Mouse (Mus musculus): ENCODE measurements at regions not wholly inside any gene's neighbourhood (a gene's known extent, or its start where the extent isn't known, plus 50 kb on each side); places are given as distances from the start of the nearest gene placed in this dataset.

DNA sequence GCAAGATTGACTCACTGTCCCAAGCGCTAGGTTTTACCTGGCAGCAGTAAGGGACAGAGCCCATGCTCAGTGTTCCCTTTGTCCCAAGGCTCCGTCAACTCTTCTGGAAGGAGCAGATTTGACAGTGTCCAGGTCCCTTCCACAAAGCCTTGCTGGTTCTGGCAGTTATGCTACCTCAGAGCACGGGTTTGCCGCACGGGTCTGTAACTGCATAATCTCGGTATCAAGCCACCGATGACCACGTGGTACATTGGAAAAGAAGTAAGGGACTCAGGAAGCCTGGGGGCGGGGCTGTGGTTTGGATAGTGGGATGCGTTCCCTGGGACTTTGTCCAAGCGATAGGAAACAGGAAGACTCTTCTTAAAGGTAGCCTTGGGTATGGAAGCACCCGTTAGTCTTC, 319.3 kb downstream of the Mtx2 start:
- WGBS = 61% methylated on average over 12 of the region's 12 CpGs
- peaks cover 58% of the 10 kb centered on the region for H3K27me3 ChIP-seq (replicated peaks)

GRCm38 (mm10) chr2:75146256-75146655, 320.7 kb downstream of the Mtx2 start:
- Histone ChIP-seq H3K9ac (no peak overlapping the region), H3K4me3 (no peak overlapping the region), H3K36me3 (no peaks in the 10 kb centered on the region), H3K27me3 (replicated peaks) (peaks cover 47% of the 10 kb centered on the region), H3K27ac (ENCODE audit: poor library complexity, severe bottlenecking) (no peak overlapping the region), H3K9me3 (replicated peaks) (no peaks in the 10 kb centered on the region), H3K4me1 (replicated peaks) (0 out of 2 replicates have a peak, but pooled peaks cover 6% of the 10 kb centered on the region), H3K4me2 (no peak overlapping the region)
- 55% methylated on average over 6 of the region's 6 CpGs for WGBS
- ATAC-seq (ENCODE audit: insufficient number of reproducible peaks, low FRiP score) = no peak

More for the DNA sequence above, 319.3 kb downstream of the Mtx2 start:
- Histone ChIP-seq H3K4me2 (no peak overlapping the region), H3K27ac (ENCODE audit: poor library complexity, severe bottlenecking) (no peak overlapping the region), H3K4me3 (no peak overlapping the region), H3K9ac (no peak overlapping the region), H3K4me1 (replicated peaks) (0 out of 2 replicates have a peak, but pooled peaks cover 6% of the 10 kb centered on the region), H3K9me3 (replicated peaks) (no peaks in the 10 kb centered on the region), H3K36me3 (no peaks in the 10 kb centered on the region)
- ATAC-seq (ENCODE audit: insufficient number of reproducible peaks, low FRiP score) = no peak

DNA sequence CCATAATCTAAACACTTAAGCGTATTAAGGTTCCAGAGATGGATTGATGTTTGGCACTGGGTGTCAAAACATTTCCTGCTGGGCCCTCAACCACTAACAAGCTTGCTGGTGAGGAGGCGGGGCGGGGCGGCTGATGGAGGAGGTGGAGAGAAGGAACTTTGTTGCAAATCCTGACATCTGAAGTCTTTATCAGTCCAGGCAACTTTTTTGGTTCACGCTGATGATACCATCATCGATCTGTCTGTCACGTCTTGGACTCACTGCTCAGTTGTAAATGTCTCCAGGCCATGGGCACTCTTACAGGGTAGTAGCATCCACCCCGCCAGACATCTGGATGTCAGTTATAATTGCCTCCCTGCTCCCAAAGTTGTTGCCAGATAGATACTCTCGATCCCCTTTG, 321.8 kb downstream of the Mtx2 start:
- ATAC-seq (ENCODE audit: insufficient number of reproducible peaks, low FRiP score) = no peak
- Histone ChIP-seq H3K9me3 (replicated peaks) (no peaks in the 10 kb centered on the region), H3K36me3 (no peaks in the 10 kb centered on the region), H3K27ac (ENCODE audit: poor library complexity, severe bottlenecking) (no peak overlapping the region), H3K27me3 (replicated peaks) (peaks cover 43% of the 10 kb centered on the region), H3K4me2 (no peak overlapping the region), H3K9ac (no peak overlapping the region), H3K4me1 (replicated peaks) (0 out of 2 replicates have a peak, but pooled peaks cover 3% of the 10 kb centered on the region), H3K4me3 (no peak overlapping the region)
- WGBS = 56% methylated on average over 9 of the region's 9 CpGs

DNA sequence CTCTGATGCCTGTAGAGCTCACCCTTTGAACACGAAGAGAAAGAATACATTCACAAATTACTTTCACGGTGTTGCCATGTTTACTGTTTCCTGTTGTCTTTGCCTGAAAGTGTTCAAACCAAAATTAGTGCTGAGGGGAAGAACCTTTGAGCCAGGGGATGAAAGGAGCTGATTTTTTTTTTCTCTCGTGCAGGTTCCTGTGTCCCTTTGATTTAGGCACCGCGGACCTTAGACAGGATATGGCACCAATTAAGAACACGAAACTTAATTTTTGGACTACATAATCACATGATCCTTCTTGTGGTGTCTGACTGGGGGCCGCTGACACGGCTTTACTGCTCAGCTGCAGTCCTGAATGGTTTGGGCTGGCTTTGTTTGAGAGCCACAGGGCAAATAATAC, 322.4 kb downstream of the Mtx2 start:
- Histone ChIP-seq H3K4me2 (no peak overlapping the region), H3K9me3 (replicated peaks) (no peaks in the 10 kb centered on the region), H3K27me3 (replicated peaks) (peaks cover 40% of the 10 kb centered on the region), H3K4me3 (no peak overlapping the region), H3K27ac (ENCODE audit: poor library complexity, severe bottlenecking) (no peak overlapping the region), H3K36me3 (no peaks in the 10 kb centered on the region), H3K9ac (no peak overlapping the region), H3K4me1 (replicated peaks) (no peaks in the 10 kb centered on the region)
- no peak for ATAC-seq (ENCODE audit: insufficient number of reproducible peaks, low FRiP score)
- WGBS = 79% methylated on average over 8 of the region's 8 CpGs

GRCm38 (mm10) chr2:75149036-75149435, 323.4 kb downstream of the Mtx2 start:
- H3K27ac ChIP-seq (ENCODE audit: poor library complexity, severe bottlenecking) = no peak overlapping the region
- no peaks in the 10 kb centered on the region for H3K9me3 ChIP-seq (replicated peaks)
- H3K36me3 ChIP-seq = no peaks in the 10 kb centered on the region
- no peak overlapping the region for H3K4me2 ChIP-seq
- H3K4me3 ChIP-seq = no peak overlapping the region
- WGBS = 76% methylated on average over 5 of the region's 5 CpGs
- H3K9ac ChIP-seq = no peak overlapping the region
- peaks cover 3% of the 10 kb centered on the region for H3K4me1 ChIP-seq (replicated peaks)
- no peak for ATAC-seq (ENCODE audit: insufficient number of reproducible peaks, low FRiP score)
- H3K27me3 ChIP-seq (replicated peaks) = peaks cover 29% of the 10 kb centered on the region

DNA sequence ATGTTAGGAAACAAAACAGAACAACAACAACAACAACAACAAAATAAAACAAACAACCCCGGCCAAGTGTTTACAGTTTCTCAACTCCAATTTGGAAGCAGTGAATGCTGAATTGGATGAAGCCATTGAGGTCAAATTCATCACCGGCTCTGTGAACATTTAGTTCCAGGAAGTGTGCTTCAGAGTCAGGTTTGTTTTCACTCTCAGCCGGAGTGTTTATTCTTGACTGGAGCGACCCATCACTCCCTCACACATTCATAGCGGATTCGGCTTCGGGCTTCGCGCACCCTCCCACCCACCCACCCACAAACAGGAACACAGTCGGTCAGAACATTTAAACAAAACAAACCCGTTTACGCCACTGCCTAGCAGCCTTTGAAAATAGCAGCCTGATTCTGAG, 324.0 kb downstream of the Mtx2 start:
- H3K4me3 ChIP-seq = 0 out of 2 replicates have a peak overlapping the region, but pooled peaks have one; percentile 20
- peak overlapping the region; percentile 54 for H3K4me2 ChIP-seq
- H3K27me3 ChIP-seq (replicated peaks) = peaks cover 25% of the 10 kb centered on the region
- no peaks in the 10 kb centered on the region for H3K36me3 ChIP-seq
- 44% methylated on average over 12 of the region's 12 CpGs for WGBS
- H3K27ac ChIP-seq (ENCODE audit: poor library complexity, severe bottlenecking) = no peak overlapping the region
- no peaks in the 10 kb centered on the region for H3K9me3 ChIP-seq (replicated peaks)
- H3K4me1 ChIP-seq (replicated peaks) = peaks cover 6% of the 10 kb centered on the region
- no peak overlapping the region for H3K9ac ChIP-seq
- ATAC-seq (ENCODE audit: insufficient number of reproducible peaks, low FRiP score) = no peak

- Histone ChIP-seq H3K4me1 (replicated peaks) (peaks cover 6% of the 10 kb centered on the region), H3K4me3 (no peak overlapping the region), H3K4me2 (no peak overlapping the region), H3K9me3 (replicated peaks) (no peaks in the 10 kb centered on the region), H3K36me3 (no peaks in the 10 kb centered on the region), H3K27me3 (replicated peaks) (peaks cover 17% of the 10 kb centered on the region), H3K9ac (no peak overlapping the region), H3K27ac (ENCODE audit: poor library complexity, severe bottlenecking) (no peak overlapping the region)
- WGBS = 2% methylated on average over 6 of the region's 6 CpGs
- ATAC-seq (ENCODE audit: insufficient number of reproducible peaks, low FRiP score) = no peak
These were observed 325.4 kb downstream of the Mtx2 start for GRCm38 (mm10) chr2:75150986-75151385.

DNA sequence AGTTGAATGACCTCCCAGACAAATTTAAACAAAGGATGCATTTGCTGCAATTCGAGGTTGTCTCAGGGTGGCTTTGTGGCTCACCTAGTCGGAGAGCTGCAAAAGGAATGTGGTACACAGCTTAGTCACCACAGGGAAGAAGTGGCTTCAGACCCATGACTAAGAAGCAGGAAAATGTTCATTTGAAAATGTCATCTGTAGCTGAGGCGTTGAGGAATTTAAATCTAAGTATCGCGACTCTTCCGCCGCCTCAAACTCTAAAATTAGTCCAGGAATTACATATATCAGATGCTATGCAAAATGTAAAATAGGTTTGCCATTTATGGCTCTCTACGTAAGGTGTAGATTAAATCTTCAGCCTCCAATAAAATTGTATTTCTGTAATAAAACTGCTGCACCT, 325.9 kb downstream of the Mtx2 start:
- Histone ChIP-seq H3K9ac (no peak overlapping the region), H3K36me3 (no peaks in the 10 kb centered on the region), H3K4me2 (no peak overlapping the region), H3K27ac (ENCODE audit: poor library complexity, severe bottlenecking) (no peak overlapping the region), H3K4me3 (no peak overlapping the region), H3K9me3 (replicated peaks) (no peaks in the 10 kb centered on the region), H3K27me3 (replicated peaks) (peaks cover 13% of the 10 kb centered on the region), H3K4me1 (replicated peaks) (peaks cover 6% of the 10 kb centered on the region)
- 82% methylated on average over 8 of the region's 8 CpGs for WGBS
- ATAC-seq (ENCODE audit: insufficient number of reproducible peaks, low FRiP score) = no peak

DNA sequence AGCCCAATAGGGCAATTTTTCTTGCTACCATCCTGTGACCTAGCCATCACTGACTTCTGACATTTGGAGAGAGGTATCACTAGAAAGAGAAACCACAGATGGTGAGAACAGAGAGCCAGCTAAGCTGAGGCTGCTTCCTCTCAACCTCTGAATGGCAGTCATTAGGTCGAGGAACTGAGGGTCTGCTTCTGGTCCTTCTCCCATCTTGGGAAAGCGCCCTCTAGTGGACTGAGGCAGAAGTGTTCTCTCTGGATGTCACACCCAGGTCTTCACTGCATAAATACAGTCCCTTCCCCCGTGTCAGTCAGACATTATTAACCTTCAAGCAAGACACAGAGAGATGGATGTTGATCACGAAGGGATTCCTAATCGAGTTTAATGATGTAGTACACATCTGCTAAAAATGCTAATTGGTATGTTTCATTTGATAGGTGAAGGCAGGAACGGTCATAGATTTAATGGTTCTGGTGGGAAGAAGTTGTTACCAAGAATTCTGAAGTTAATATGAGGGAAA, 326.9 kb downstream of the Mtx2 start:
- peaks cover 9% of the 10 kb centered on the region for H3K27me3 ChIP-seq (replicated peaks)
- ATAC-seq (ENCODE audit: insufficient number of reproducible peaks, low FRiP score) = no peak

GRCm38 (mm10) chr2:75154448-75154847, 328.8 kb downstream of the Mtx2 start:
- Histone ChIP-seq H3K27me3 (replicated peaks) (0 out of 2 replicates have a peak, but pooled peaks cover 3% of the 10 kb centered on the region), H3K4me1 (replicated peaks) (peaks cover 6% of the 10 kb centered on the region), H3K27ac (ENCODE audit: poor library complexity, severe bottlenecking) (no peak overlapping the region), H3K4me3 (no peak overlapping the region), H3K36me3 (no peaks in the 10 kb centered on the region), H3K9ac (no peak overlapping the region), H3K9me3 (replicated peaks) (no peaks in the 10 kb centered on the region), H3K4me2 (no peak overlapping the region)
- WGBS = 63% methylated on average over 3 of the region's 3 CpGs
- no peak for ATAC-seq (ENCODE audit: insufficient number of reproducible peaks, low FRiP score)

More for the DNA sequence above, 326.9 kb downstream of the Mtx2 start:
- no peak overlapping the region for H3K9ac ChIP-seq
- H3K4me2 ChIP-seq = no peak overlapping the region
- H3K4me3 ChIP-seq = no peak overlapping the region
- H3K36me3 ChIP-seq = no peaks in the 10 kb centered on the region
- WGBS = 37% methylated on average over 6 of the region's 6 CpGs
- peaks cover 6% of the 10 kb centered on the region for H3K4me1 ChIP-seq (replicated peaks)
- H3K27ac ChIP-seq (ENCODE audit: poor library complexity, severe bottlenecking) = no peak overlapping the region
- no peaks in the 10 kb centered on the region for H3K9me3 ChIP-seq (replicated peaks)

DNA sequence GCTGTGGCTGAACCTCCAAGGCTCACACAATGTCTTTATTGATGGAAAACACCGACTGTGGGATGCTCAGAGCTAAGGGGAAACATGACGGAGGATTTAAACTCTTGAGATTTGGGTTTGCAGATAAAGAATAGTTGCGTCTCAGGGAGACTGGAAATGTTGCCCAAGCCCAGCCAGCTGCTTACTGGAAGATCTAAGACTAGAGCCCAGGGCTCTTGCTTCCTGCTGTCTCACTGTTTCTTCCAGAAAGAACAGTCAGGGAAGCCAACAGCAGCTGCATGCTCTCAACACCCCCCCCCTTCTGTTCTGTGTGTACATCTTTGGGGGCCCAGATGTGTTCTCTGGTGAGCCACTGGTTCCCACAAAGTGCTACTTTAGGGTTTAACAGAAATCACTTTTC, 333.0 kb downstream of the Mtx2 start:
- 52% methylated on average over 3 of the region's 3 CpGs for WGBS
- H3K27me3 ChIP-seq (replicated peaks) = 0 out of 2 replicates have a peak, but pooled peaks cover 3% of the 10 kb centered on the region
- no peak for ATAC-seq (ENCODE audit: insufficient number of reproducible peaks, low FRiP score)

DNA sequence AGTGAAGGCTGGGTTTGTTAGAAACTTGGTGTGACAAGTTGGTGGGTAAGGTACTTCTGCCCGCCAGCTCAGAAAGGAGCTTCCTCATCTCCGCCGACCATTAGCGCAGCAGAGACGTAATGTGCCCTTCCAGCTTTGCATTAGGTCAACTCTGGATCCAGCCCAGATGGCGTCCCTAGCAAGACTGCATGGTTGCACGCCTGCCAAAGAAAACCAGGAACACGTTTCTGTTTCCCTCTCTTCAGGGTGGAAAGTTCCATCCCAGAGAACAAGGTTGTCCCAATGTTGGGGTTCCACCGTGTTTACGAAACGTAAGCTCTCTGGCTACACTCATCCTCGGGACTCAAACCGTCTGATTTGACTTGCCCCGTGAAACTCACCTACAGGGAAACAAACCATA, 335.5 kb downstream of the Mtx2 start:
- 86% methylated on average over 14 of the region's 14 CpGs for WGBS
- H3K9ac ChIP-seq = no peak overlapping the region
- no peaks in the 10 kb centered on the region for H3K4me1 ChIP-seq (replicated peaks)
- no peak overlapping the region for H3K4me3 ChIP-seq
- no peak overlapping the region for H3K27ac ChIP-seq (ENCODE audit: poor library complexity, severe bottlenecking)
- no peak for ATAC-seq (ENCODE audit: insufficient number of reproducible peaks, low FRiP score)
- H3K36me3 ChIP-seq = no peaks in the 10 kb centered on the region
- H3K9me3 ChIP-seq (replicated peaks) = no peaks in the 10 kb centered on the region
- 0 out of 2 replicates have a peak, but pooled peaks cover 3% of the 10 kb centered on the region for H3K27me3 ChIP-seq (replicated peaks)
- H3K4me2 ChIP-seq = no peak overlapping the region

More for the DNA sequence above, 333.0 kb downstream of the Mtx2 start:
- H3K9me3 ChIP-seq (replicated peaks) = no peaks in the 10 kb centered on the region
- H3K4me2 ChIP-seq = no peak overlapping the region
- H3K36me3 ChIP-seq = no peaks in the 10 kb centered on the region
- H3K4me1 ChIP-seq (replicated peaks) = peaks cover 6% of the 10 kb centered on the region
- no peak overlapping the region for H3K4me3 ChIP-seq
- no peak overlapping the region for H3K27ac ChIP-seq (ENCODE audit: poor library complexity, severe bottlenecking)
- no peak overlapping the region for H3K9ac ChIP-seq

All from heart, embryonic 12.5 days (tissue).